Comparison of ENCODE assay signal across 17 mouse cellular contexts in the genomic region with DNA sequence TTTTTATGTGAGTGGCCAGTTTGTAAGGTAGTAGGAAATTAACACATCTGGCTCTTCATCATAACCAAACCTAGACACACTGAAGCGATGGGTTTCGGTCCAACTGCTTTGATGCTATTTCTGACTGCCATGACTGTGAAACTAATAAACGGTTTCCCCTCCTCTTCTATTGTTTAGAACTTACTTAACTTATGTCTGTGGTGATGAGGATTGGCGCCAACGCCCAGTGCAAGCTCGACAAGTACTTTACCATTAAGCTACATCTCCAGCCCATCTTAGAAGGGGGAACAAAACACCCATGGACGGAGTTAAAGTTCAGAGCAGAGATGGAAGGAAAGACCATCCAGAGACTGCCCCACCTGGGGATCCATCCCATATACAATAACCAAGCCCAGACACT.
"Had no signal": no experiment of that assay in that cellular context is flagged by ENCODE, and none has a peak within 500 bp of the region (broad histone marks: within the 10 kb centered on the region; RNA-seq: fewer than 3 reads in every experiment).

No protein-coding gene starts in this region.

- DNase-seq: lung, adult 2 months; lung, postnatal 14 days; lung, postnatal 36 days; right cerebral cortex, postnatal 14 days; thymus, adult 2 months; thymus, postnatal 25 days; thymus, postnatal 4 days had no signal

- H3K27ac ChIP-seq: lung, embryonic 15.5 days; macrophage; midbrain, embryonic 13.5 days; midbrain, embryonic 15.5 days; neural tube, embryonic 12.5 days; stomach, embryonic 15.5 days; stomach, postnatal 0 days had no signal

- H3K27me3 ChIP-seq: lung, embryonic 15.5 days; midbrain, embryonic 15.5 days; neural tube, embryonic 12.5 days; stomach, embryonic 15.5 days had no signal

- H3K4me3 ChIP-seq: lung, embryonic 15.5 days; megakaryocyte, embryonic 14.5 days; midbrain, embryonic 13.5 days; midbrain, embryonic 15.5 days; neural tube, embryonic 12.5 days; stomach, embryonic 15.5 days had no signal

- H3K36me3 ChIP-seq: lung, embryonic 15.5 days; midbrain, embryonic 13.5 days; midbrain, embryonic 15.5 days; neural tube, embryonic 12.5 days; stomach, embryonic 15.5 days had no signal

- H3K4me2 ChIP-seq: lung, embryonic 15.5 days; midbrain, embryonic 11.5 days; midbrain, embryonic 13.5 days; midbrain, embryonic 15.5 days; neural tube, embryonic 12.5 days; stomach, embryonic 15.5 days had no signal

- H3K9me3 ChIP-seq: lung, embryonic 15.5 days; megakaryocyte, embryonic 14.5 days; midbrain, embryonic 13.5 days; midbrain, embryonic 15.5 days; neural tube, embryonic 12.5 days; stomach, embryonic 15.5 days had no signal

- H3K9ac ChIP-seq: lung, embryonic 15.5 days; midbrain, embryonic 13.5 days; midbrain, embryonic 15.5 days; neural tube, embryonic 12.5 days; stomach, embryonic 15.5 days had no signal

- ATAC-seq: lung, postnatal 0 days; midbrain, embryonic 13.5 days; midbrain, embryonic 15.5 days had no signal
